Mouse (Mus musculus) T-helper 2 cell (primary cell): ENCODE data around the gene Rai1.

Source experiments
- in situ Hi-C: fragments of 300-600 bp; cut with MboI, MseI; formaldehyde crosslinking; loops from one replicate; pipeline ENCODE4 v1.15.1; 2025; ENCODE audit warnings: high pct_unique_total_duplicates

Gene Rai1

DNA sequence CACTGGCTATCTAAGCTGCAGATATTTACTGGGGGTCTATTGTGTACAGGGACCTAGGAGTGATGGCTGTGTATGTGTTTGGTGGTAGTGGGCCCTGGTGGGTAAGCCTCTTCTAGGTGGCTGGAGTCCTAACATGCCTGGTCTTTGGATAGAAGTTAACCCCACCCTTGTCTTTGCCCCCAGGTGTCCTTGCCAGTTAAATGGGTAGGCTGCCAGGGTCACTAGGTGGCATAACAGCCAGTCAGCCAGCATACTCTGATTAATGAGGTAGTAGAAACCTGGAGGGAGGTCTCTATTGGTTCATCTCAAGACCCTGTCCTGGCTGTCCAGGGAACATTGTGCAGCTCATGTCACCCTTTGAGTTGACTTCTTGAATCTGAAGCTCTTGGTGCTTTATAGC lies 17.8 kb downstream of the Rai1 start:
- in situ Hi-C loops, result no loop called here

DNA sequence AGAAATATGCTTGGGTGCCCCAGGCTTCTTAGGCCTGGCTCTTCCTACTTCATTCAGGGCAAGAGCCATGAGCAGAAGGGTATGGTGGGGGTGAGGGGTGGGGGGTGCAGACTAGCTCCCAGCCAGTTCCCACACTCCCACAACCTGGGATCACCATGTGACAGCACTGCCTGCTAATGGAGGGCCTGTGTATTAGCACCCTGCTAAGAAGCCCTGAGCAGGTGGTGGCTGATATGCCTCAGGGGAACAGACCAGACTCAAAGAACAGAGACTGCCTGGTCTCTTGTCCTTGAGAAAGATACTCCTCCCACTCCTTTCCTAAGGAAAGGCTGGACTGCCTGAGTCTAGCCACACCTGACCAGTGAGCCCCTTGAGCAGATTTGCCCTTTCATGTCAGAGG lies 22.2 kb downstream of the Rai1 start:
- in situ Hi-C loops, result no loop called here

DNA sequence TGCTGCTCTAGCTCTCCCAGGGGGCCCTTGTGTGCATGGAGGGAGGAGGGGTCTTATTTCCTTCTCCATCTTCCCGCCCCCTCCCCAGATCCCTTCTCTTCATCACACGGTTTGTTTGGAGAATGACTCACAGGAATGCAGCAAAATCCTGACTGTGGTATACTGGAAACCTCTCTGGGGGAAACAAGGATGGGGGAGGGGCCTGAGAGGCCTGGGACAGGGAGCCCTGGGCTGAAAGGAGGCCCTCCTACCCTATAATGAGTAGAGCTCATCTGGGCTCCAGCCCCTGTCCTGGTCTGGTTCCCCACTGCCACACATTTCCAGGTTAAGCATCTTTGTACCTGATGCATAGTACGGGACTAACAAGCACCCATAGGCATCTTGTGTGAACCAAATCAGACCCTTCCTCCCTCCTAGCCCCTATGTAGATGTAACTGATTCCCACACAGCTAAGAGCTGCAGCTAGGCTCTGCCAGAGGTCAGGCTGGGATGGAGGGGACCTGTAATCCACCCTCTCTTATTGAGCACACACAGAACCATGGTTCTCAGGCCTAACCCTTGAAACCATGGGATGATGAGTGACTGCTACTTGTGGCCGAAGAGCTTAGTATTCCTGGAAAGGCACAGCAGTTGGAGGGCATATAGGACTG lies 23.2 kb downstream of the Rai1 start:
- in situ Hi-C loops, result no loop called here

DNA sequence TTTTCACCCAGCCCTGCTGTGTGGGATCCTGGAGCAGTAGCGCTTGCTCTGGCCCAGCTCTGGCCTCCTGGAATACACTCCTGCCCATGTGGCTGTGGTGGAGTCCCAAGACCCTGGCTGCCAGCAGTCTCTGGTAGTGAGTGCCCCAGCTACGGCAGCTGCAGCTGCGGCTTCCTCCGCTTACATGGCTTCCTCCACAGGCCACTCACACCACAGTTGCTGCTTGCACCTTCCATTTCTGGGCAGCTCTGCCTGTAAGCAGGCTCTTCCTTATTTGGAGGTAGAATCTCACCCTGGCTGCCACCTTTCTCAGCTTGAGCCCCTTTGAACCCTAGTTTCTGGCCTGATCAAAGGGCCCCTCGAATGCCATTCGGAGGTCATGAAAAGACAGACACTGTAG lies 25.7 kb downstream of the Rai1 start:
- in situ Hi-C loops, result no loop called here

DNA sequence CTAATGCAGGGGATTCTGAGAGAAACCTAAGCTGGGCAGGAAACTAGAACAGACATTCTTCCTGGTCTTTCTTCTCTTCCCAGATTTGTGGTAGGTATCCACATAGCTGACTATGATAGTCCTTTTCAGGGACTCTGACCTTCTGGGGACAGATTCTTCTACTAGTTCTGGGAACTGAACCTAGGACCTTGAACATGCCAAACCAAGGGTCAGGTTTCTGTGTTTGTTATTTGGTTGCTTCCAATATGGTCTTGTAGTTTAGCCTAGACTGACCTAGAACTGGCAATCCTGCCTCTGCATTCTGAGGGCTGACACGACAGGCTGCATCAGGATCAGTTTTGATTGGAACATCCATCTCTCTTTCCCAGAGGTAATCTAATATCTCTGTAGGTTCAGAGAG lies 27.2 kb downstream of the Rai1 start:
- in situ Hi-C loops, result no loop called here

DNA sequence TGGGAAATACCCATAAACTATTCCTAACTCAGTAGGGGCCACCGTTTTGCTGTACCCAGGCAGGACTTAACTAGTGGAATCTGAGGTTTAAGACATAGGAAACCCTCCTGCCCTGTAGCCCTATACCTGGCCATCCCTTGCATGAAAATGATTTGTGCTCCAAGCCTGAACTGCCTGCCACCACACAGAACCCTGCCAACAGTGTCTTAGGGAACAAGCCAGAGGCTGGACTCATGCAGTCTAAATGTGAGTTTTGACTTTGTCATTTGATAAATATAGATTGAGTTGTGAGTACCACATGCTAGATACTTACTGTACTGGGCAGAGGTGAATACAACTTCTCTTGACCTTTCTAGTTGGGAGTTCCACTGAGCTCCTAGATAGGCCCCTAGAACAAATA lies 31.7 kb downstream of the Rai1 start:
- in situ Hi-C loops, result no loop called here

DNA sequence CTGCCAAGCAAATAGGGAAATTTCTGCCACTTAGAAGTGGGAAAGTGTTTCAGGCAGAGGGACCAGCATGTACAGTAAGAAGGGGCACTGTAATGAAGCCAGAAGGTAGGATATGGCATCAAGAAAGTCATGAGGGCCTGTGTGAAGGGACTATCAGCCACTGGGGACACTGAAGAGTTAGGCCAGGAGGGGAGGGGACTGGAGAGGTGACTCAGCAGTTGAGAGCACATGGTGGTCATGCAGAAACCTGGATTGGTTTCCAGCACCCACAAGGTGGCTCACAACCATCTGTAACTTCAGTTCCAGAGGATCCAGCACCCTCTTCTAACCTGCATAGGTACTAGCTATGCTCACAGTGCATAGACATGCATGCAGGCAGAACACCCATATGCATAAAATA lies 32.4 kb downstream of the Rai1 start:
- in situ Hi-C loops, result no loop called here

DNA sequence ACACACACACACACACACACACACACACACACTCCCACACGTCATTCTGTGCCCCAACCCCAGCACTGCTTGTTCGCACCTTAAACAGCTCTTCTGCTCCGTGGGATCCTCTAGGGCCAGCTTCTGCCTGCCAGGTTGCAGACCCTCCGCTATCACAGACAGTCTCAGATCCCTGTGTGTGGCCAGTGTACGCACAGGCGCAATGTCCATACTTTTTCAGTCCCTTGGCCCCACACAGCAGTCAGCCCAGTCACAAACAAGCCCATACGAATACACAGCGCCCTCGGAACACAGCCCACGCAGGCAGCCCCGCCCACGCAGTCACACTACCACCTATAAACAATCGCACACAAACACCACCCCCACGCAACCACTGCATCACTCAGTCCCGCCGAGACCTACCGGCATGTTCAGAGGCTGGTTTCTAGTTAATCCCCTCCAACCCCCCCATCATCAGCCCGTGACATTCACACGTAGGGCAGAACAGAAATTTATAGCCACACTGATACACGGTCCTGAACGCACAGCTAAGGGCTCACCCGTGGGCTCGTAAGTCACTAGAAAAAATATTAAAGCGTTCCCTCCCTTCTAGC lies 34.4 kb downstream of the Rai1 start:
- in situ Hi-C loops, result no loop called here

DNA sequence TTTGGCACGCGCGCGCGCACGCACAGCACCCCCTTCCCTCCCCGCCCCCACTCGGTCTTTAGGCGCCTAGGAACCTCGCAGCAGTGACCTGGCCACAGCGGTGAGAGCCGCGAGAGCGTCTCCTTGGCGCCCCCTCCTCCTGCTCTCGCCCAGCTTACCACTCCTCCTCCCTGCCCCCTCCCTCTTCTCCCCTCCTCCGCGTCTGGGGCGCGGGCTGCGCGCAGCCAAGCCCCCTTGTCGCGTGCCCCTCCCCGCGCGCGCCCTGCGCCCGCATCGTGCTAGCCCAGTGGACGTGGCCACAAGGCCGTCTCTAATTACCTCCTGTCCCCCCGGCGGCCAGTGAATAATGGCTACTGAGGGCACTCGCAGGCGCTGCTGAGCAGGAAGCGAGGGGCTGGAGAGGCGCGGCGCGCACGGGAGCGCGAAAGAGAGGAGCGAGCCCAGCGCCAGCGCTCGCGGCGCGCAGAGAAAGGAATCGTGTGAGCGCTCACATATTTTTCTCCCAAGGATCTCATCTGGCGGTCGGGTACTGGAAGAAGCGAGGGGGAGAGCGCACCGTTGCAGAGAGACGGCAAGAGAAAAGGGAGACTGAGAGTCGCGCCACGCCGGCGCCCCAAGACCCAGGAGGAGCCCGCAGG lies 35.0 kb downstream of the Rai1 start:
- in situ Hi-C loops, result no loop called here

DNA sequence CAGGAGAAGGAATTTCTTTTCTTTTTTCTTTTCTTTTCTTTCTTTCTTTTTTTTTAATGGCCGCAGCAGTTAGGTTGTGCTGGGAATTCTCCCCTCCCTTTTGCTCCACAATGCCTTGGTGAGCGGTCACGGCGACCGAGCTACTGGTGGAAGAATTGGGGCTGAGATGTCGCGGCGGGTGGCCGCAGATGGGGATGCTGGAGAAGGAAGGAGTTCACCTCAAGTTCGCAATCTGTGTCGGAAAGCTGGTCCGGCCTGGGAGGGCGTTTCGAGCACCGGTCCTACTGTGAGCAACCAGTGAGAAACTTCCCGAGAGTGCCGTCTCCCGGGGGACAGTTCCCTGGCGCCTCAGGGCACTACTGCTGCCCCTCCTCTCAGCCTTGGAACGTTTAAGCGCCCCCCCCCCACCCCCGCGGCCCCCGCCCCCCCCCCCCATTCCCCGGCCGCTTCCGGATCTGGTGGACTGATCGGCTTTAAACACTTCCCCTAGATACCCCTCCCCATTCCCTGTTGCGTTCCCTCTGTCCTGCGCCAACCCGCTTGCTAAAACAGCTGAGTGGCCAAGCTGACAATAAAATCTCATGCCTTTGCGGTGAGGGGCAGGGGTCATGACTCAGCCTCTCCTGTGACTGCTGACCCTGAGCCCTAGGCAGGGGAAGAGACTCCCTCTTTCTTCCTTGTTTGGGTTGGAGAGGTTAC lies 35.9 kb downstream of the Rai1 start:
- in situ Hi-C loops, result no loop called here

DNA sequence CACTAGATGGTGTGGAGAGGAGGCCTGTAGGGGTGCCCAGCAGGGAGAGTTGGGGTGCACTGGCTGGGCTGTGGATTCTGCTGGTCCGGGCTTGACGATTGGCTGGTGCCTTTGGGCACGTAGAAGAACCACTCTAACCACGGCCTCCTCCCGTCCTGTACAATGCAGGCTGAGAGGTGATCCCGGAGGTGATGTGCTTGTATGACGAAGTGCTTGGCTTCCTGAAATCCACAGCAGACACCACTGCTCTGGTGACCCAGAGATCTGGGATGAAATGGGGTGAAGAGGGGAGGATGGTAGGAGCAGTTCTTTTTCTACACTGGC lies 36.4 kb downstream of the Rai1 start:
- in situ Hi-C loops, result no loop called here

DNA sequence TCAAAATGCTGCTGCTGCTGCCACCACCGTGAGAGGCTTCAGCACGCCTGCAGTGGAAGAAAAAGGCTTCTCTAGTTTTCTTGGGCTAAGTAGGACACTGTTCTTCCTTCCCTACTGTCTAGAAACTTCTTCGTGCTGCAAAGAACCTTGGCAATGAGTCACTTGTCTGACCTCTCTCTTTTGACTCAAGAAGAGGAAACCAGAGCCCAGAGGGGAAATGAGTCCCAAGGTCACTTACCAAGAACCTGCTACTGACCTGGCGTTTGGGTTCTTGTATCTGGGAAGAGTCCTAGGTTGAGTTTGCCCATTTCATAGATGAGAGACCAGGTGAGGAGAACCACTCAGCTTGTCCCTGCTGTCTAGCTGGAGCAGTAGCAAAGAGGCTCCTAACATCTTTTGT lies 38.3 kb downstream of the Rai1 start:
- in situ Hi-C loops, result no loop called here

DNA sequence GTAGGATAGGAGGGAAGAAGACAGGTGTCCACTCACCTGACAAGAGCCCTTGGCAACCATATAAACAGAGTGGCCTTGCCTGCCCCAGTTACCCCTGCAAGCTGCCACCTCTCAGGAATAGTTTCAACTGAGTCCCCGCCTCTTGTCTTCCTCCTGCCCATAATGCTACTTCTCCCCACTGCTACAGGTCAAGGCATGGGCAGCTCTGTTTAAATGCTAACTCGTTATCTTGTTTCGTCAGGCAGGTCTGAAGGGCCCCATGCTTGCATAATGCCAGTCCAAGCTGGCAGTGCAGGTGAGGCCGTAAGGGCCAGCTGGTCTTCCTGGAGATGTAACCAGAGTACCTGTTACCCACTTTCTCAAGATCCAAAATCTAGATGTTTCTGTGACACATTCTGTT lies 41.4 kb downstream of the Rai1 start:
- in situ Hi-C loops, result no loop called here

DNA sequence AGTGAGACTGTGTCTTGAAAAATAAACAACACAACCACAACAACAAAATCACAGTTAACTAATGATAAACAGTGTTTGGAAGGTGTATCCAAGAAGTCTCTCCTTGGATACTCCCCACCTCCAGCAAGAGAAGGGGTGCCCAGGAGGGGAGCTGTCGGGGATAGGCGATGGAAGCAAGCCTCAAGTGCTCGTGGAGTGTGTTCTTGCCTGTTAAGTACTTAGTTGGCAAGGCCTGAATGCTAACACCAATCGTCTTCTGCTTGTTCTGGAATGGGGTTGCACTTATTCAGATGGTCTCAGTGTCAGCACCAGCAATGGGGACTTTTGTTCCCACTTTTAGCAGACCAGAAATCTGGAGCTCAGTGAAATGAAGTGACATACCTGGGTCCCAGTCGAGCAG lies 43.8 kb downstream of the Rai1 start:
- in situ Hi-C loops, result no loop called here

DNA sequence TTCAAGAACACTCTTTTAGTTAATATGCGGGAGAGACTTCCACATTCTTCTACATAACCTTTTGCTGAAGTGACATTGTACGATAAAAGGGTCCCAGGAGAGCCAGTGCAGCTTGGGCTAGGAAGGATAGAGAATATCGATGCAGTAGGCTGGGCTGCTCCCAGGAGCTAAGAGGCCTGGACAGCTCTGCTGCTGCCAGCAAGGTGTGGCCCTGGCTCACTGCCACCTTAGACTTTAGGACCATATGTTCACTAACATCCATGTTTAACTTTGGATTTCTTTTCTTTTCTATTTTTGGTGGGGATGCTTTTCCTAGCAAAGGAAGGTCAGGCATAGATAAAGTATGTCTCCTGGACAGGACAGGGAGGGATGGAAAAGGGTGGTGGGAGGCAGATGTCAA lies 44.3 kb downstream of the Rai1 start:
- in situ Hi-C loops, result no loop called here

DNA sequence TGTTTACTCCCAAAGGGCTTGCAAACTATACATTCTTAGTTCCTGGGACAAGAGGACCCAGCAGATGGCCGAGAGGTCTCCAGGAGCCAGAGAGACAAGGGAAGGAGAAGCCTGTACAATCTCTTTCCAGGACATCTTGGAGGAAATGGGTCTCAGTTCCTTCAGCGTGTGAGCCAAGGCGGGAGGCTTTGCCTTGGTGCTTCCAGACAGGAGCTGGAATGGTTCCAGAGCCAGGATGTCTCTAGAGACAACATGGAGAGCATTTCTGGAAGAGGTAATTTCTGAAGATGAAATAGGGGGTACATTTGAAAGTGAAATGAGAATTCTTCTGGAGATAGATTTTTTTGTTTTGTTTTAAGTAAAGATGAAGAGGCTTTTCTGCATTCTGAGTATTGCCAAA lies 45.9 kb downstream of the Rai1 start:
- in situ Hi-C loops, result no loop called here

DNA sequence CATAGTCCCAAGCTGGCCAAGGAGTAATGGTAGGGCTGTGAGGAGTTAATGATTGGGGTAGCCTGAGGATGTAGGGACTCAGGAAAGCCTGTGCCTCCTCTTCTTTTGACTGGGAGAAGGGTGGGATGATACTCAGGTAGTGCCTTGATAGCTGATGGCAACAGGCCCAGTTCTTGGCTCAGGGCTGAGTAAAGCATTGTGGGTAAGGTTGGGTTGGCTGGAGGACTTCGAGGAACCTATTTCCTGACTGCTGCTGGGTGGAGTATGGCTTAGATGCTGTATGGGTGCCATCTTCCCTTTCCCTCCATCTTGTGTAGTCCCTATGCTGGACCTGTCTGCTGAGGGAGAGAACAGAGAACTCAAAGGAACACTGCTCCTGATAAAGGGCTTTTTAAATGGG lies 47.5 kb downstream of the Rai1 start:
- in situ Hi-C loops, result no loop called here

DNA sequence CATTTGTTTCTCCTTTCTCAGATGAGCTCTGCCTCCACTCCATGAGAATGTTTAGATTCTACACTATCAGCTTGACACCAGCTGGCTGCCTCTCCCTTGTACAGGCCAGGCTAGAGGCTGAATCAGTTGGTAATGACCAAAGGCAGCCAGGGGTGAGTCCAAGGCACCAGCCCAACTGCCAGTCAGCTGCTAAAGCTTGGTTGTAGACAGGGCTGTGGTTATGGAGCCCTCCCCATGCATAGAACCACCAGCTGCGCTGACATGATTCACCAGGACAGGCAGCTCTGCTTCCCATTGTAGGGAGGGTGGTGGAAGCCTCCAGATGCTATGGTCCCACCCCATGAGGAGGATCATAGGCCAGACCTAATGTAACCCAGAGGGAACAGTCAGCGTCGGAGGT lies 49.1 kb downstream of the Rai1 start:
- in situ Hi-C loops, result no loop called here

DNA sequence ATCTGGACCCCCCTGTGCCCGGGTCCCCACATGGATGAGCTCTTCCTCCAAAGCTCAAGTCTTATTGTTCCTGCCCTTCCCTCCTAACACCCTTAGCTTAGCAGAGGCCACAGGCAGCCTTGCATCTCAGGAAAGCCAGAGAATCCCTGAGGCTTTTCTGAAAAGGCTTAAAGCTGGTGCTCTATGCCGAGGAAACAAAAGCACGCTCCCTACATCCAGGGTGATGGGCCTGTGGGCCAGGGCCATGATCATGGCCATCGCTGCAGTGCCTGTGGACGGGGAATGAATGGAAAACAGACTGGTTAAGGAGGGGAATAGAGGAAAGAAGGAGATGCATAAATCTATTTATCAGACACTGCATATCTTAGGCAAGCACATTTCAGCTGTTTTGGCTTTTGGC lies 50.9 kb downstream of the Rai1 start:
- in situ Hi-C loops, result no loop called here

DNA sequence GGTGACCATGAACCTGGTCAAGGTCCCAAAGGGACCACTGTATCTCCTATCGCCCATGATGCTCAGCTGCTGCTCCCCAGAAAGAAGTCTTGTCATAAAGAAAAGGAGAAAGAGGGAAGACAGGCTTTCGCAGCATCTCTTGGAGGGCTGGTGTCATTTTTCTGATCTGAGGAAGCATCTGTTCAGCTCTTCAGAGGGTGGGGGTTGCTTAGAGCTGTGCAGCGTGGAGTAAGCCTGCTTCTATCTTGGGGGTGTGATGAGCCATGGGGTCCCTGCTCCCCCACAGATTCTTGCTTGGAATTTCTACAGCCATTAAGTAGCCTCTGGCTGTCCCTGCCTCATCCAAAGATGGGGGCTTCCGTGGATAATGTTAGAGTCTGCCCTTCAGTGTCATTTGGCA lies 53.5 kb downstream of the Rai1 start:
- in situ Hi-C loops, result no loop called here

DNA sequence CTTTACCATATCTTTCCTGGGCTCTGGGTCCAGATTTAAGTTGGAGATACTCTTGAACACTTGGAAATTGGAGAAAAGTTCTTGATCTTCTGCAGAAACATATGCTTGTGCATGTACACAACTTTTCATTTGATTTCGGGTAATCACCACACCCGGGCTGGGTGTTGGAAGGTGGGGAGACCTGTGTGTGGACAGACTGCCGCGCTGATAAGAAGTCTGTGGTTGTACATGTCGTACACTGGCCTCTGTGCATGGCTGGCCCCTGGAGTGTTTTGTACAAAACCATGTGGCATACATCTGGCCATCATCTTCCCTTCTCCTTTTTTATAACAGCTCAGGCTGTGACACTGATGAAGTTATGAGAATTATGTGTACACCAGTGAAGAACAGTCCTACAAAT lies 55.1 kb downstream of the Rai1 start:
- in situ Hi-C loops, result no loop called here

DNA sequence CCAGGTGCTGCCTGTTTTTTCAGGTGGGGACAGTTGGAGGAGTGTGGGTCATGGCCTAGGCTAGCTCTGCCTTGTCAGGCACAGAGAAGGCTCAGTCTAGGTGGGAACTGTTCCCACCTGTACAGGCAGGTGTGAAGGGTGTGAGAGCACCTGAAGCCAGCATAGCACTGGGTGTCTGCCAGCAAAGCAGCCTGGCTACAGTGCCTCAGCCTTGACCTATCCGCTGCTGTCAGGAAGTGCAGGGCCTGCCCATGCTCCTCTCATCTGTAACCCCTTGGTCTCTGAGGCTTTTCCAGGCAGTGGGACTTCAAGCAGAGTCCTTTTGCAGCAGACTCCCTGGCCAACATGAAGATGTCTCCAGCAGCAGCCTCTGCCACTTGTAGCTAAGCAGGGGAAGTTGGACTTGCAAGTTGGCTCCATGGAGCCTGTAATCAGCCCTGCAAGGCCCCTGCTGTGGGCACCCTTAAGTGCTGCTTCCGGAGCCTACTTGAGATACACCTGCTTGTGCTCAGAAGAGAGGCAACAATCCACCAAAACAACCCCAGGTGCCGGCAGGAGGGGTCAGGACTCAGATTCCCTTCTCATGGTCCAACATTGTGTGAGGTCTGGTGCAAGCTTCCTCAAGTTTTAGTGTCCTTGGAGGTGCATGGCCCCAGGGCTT lies 55.8 kb downstream of the Rai1 start:
- in situ Hi-C loops, result no loop called here
